Mouse (Mus musculus) spleen, embryonic (tissue): ENCODE measurements around the gene Acot2.
"Not testable (repeated sequence)": the region's sequence is repeated elsewhere in the genome, so short reads cannot be mapped to it uniquely, and the experiment has no call there.

ENCODE experiments used
- CTCF ChIA-PET: fragments of 350-600 bp; sonication (Branson Sonifier 250); formaldehyde crosslinking; loops from one replicate; lab custom pipeline; 2022; lab: Charles Lee

Acot2 gene

GRCm38 (mm10) chr12:84033302-84033701 lies 45.6 kb downstream of the Acot2 start:
- CTCF ChIA-PET: interaction anchor here (0.5 kb wide), 1 partner anchor 21 kb away, joined by 6 read pairs; no protein-coding TSS in a partner anchor

- CTCF ChIA-PET: interaction anchor here (0.7 kb wide), 1 partner anchor 178 kb away, joined by 6 read pairs; no protein-coding TSS in a partner anchor
Measured at GRCm38 (mm10) chr12:84034108-84034507, 46.4 kb downstream of the Acot2 start.

GRCm38 (mm10) chr12:84038241-84038640 lies 50.6 kb downstream of the Acot2 start, which contains the start of gene Acot4:
Acot4 (plus strand) TSS chr12:84038379.
- CTCF ChIA-PET: not testable (repeated sequence)

GRCm38 (mm10) chr12:84038691-84039111 lies 51.0 kb downstream of the Acot2 start, which contains the start of gene Gm49366:
Gm49366 (plus strand) TSS chr12:84038935.
- CTCF ChIA-PET: not testable (repeated sequence)

GRCm38 (mm10) chr12:84042248-84042647 lies 54.6 kb downstream of the Acot2 start:
- CTCF ChIA-PET: no interaction called here
